Mouse (Mus musculus): ENCODE measurements around the gene Myo16.

The Myo16 gene

GRCm38 (mm10) chr8:10439595-10440453 lies 286.1 kb downstream of the Myo16 start:
- TF ChIP-seq GATA4 (IDR thresholded peaks at IDR 0.05; ENCODE audit: insufficient replicate concordance, low read length) = no peak

DNA sequence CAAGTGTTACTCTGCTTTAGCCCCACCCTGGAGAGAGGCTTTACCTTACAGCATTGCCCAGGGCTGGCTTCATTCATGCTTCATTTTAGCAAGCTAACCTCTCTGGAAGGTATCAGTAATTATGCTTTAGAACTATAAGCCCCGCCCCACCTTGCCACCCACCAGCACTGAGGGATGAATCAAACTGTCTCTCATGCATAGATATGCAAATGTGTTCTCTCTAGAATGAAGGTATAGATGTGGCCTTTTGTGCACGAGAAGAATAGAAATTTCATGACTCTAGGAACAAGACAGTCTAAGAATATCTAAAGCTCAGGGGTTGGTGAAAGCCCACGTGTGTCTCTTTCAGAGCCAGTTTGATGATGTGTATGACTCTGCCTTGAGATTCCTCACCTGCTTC lies 288.9 kb downstream of the Myo16 start:
- no peak for TF ChIP-seq GATA4 (IDR thresholded peaks at IDR 0.05; ENCODE audit: insufficient replicate concordance, low read length)

DNA sequence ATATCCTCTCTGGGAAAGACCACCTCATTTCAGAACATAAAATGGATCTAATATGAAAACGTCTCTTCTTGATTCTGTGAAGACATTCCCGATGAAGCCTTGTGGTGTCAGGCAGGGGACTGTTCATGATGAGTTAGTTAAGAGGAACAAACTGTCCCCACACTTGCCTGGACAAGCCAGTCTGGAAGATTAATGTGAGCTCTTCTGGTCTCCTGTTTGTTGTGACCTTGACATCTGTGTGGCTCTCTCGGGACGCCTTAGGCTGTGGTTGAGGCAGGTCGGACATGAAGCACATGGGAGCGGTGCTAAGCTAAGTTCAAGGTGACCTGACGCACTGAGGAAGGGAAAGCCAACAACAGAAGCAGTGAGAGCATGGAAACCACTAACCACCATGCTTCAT lies 291.3 kb downstream of the Myo16 start:
- no peak for TF ChIP-seq GATA4 (IDR thresholded peaks at IDR 0.05; ENCODE audit: insufficient replicate concordance, low read length)

GRCm38 (mm10) chr8:10448545-10448944 lies 294.8 kb downstream of the Myo16 start:
- TF ChIP-seq GATA4 (IDR thresholded peaks at IDR 0.05; ENCODE audit: insufficient replicate concordance, low read length) = no peak

DNA sequence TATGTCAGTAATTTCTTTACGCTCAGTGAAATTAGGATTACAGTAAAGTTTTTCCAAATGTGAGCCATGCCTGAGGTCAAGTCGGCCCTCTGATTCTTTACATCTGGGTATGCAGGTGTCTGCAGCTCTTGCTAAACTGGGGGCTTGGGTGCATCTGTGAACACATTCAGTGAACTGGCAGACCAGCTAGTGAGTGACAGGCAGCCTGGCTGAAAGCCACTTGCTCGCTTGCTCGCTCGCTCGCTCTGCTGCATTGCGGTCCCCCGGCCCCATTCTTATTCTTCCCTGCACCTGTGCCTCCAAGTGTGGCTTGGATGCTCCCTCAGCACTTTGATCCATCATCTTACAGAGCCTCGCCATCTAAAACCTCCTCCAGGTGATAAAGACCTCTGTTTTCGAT lies 299.3 kb downstream of the Myo16 start:
- no peak for TF ChIP-seq GATA4 (IDR thresholded peaks at IDR 0.05; ENCODE audit: insufficient replicate concordance, low read length)

DNA sequence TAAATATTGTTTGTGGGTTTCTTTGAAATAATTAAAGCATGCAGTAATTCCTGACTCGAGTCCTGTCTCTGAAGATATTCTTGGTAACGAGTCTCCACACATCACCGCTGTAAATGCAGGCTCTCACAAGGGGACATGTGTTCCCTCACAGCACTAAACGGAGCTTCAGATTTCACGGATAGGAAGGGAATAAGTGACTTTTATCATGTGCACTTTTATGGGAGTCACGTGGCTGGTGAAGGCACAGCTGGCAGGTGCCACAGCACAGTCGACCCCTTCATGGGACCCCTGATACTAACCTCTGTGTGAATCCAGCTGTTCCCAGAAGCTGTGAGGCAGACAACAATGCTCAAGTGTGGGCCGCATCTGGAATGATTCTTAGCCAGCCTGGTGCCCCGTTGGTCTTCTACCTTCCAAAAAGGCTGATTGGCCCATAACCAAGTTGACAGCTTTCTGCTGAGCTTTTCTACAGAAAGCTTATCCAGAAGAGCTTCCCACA lies 304.5 kb downstream of the Myo16 start:
- TF ChIP-seq GATA4 (IDR thresholded peaks at IDR 0.05; ENCODE audit: insufficient replicate concordance, low read length) = no peak

DNA sequence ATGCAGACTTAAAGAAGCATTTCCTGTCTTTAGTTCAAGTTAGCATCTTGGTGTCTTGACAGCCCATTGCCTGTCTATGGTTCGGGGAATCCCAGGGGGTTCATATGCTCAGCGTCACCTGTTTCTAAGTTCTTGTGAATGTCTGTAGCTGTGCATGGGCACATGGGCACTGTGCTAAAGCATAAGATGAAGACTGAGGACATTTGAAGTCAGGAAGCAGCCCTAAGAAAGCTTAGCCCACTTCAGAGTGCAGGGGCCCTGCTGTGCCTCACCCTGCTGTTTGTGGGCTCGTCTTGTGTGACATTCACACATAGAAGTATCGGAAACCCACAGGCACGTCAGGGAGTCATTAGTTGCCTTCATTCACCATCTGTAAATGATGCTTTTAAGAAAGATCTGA lies 308.6 kb downstream of the Myo16 start:
- TF ChIP-seq GATA4 (IDR thresholded peaks at IDR 0.05; ENCODE audit: insufficient replicate concordance, low read length) = no peak

DNA sequence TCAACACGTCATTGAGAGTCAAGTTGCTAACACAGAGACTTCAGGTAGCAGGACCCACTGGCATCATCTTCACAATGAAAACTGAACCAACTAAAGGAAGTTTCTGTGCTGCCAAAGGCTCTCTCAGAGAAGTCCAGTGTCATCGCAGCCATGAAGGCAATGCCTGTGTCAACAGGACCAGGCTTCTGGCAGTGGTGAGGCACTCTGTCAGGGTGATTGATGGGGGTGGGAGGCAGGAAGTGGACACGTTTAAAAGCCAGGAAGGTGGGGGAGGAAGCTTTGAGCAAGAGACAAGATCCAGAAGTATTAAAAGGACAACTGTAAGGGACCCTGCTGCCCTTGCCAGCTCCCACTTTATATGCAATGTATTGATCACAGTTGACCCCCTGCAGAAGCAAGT lies 314.8 kb downstream of the Myo16 start:
- no peak for TF ChIP-seq GATA4 (IDR thresholded peaks at IDR 0.05; ENCODE audit: insufficient replicate concordance, low read length)

- TF ChIP-seq GATA4 (IDR thresholded peaks at IDR 0.05; ENCODE audit: insufficient replicate concordance, low read length) = no peak
These were observed 315.9 kb downstream of the Myo16 start for GRCm38 (mm10) chr8:10469658-10470057.

GRCm38 (mm10) chr8:10470280-10470679 lies 316.6 kb downstream of the Myo16 start:
- TF ChIP-seq GATA4 (IDR thresholded peaks at IDR 0.05; ENCODE audit: insufficient replicate concordance, low read length) = no peak

GRCm38 (mm10) chr8:10472371-10472770 lies 318.7 kb downstream of the Myo16 start:
- TF ChIP-seq GATA4 (IDR thresholded peaks at IDR 0.05; ENCODE audit: insufficient replicate concordance, low read length) = no peak

DNA sequence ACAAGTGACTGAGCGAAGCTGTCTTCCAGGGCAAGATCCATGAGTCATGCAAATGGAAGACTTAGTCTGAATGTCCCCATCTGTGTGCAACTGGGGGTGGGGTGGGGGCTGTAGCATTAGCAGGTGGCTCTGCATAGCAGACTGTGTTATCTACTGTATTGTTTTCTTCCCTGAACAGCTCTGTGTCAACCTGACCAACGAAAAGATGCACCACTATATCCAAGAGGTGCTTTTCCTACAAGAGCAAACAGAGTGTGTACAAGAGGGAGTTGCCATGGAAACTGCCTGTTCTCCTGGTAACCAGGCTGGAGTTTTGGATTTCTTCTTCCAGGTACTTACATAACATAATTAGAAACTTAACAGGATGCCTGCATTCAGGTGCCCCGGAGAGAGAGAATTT lies 320.7 kb downstream of the Myo16 start:
- TF ChIP-seq GATA4 (IDR thresholded peaks at IDR 0.05; ENCODE audit: insufficient replicate concordance, low read length) = no peak

DNA sequence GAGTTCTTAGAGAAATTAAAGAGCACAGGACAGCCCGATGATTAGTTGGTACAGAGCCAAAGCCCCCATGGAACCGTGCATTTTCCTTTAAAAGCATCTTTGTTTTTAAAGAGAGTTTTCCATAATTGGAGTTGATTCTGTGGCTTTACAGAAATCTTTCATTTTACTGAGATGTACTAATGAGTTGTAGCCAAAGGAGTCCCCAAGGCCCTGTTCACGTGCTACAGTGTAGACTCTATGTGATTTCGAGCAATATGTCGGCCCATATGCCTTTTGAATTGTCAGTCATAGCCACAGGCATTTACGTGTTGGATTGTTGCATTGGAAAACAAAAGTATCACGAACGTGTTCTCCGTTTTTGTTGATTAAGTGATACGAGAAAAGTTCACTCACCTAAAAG lies 325.3 kb downstream of the Myo16 start:
- TF ChIP-seq GATA4 (IDR thresholded peaks at IDR 0.05; ENCODE audit: insufficient replicate concordance, low read length) = no peak

GRCm38 (mm10) chr8:10480850-10481249 lies 327.1 kb downstream of the Myo16 start:
- no peak for TF ChIP-seq GATA4 (IDR thresholded peaks at IDR 0.05; ENCODE audit: insufficient replicate concordance, low read length)

GRCm38 (mm10) chr8:10482064-10482463 lies 328.4 kb downstream of the Myo16 start:
- TF ChIP-seq GATA4 (IDR thresholded peaks at IDR 0.05; ENCODE audit: insufficient replicate concordance, low read length) = no peak

- no peak for TF ChIP-seq GATA4 (IDR thresholded peaks at IDR 0.05; ENCODE audit: insufficient replicate concordance, low read length)
These were observed 329.2 kb downstream of the Myo16 start for GRCm38 (mm10) chr8:10482880-10483279.

DNA sequence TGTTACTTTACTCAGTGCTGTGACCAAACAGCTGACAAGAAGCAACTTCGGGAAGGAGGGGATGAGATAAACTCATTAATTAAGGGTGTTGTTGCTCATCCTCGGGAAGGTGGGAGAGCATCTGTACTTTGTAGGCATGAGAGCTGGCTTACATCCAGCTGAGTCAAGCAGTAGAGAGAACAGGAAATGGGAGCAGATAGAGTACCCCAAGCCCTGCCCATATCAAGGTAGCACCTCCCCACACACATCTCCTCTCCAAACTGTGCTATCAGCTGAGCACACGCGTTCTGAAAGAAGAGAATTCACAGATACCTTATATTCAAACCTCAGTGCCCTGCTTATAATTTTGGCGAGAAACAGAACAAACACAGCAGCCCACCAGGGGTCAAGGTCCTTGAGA lies 330.1 kb downstream of the Myo16 start:
- no peak for TF ChIP-seq GATA4 (IDR thresholded peaks at IDR 0.05; ENCODE audit: insufficient replicate concordance, low read length)
